Mouse (Mus musculus) MEL (cell line): ENCODE data around the gene Zdhhc17.

Experiments used
- CTCF ChIP-seq, 3 experiments: IDR thresholded peaks in 2 of 3; conservative IDR thresholded peaks in 1 of 3; 2 replicates each; pipeline ENCODE4 v1.5.1; 2011 to 2012; ENCODE audit warnings: low read length in 3 of 3, low read depth in 2 of 3, mild to moderate bottlenecking in 2 of 3, improper control_type of control experiment in 1 of 3, inconsistent platforms in 1 of 3, mixed read lengths in 1 of 3, moderate library complexity in 1 of 3; ENCODE audit not compliant: control insufficient read depth in 1 of 3, insufficient read depth in 1 of 3, poor library complexity in 1 of 3, severe bottlenecking in 1 of 3
- EP300 ChIP-seq, 2 experiments: IDR thresholded peaks; 2 replicates each; pipeline ENCODE4 v1.6.1; 2011; ENCODE audit warnings: improper control_type of control experiment in 2 of 2, low read length in 2 of 2, low read depth in 1 of 2, mild to moderate bottlenecking in 1 of 2
- ETS1 ChIP-seq: IDR thresholded peaks from 2 replicates; pipeline ENCODE4 v1.6.1; 2012; ENCODE audit warnings: low read depth, mild to moderate bottlenecking, inconsistent platforms, low read length, improper control_type of control experiment, moderate library complexity
- KAT2A ChIP-seq: conservative IDR thresholded peaks from 2 replicates; pipeline ENCODE4 v1.6.1; 2012; ENCODE audit warnings: low read depth, low read length, improper control_type of control experiment, inconsistent platforms
- MAFK ChIP-seq: IDR thresholded peaks from 2 replicates; pipeline ENCODE4 v1.6.1; 2011; ENCODE audit warnings: low read depth, mild to moderate bottlenecking, low read length, improper control_type of control experiment, borderline replicate concordance
- POLR2AphosphoS2 ChIP-seq: IDR thresholded peaks from 2 replicates; pipeline ENCODE4 v1.6.1; 2011; ENCODE audit warnings: low read length, improper control_type of control experiment
- SIN3A ChIP-seq: IDR thresholded peaks from 2 replicates; pipeline ENCODE4 v1.6.1; 2012; ENCODE audit warnings: low read length, improper control_type of control experiment, inconsistent platforms
- TBP ChIP-seq: IDR thresholded peaks from 2 replicates; pipeline ENCODE4 v1.8.0; 2011; ENCODE audit warnings: low read depth, low read length, improper control_type of control experiment
- UBTF ChIP-seq: IDR thresholded peaks from 2 replicates; pipeline ENCODE4 v1.6.1; 2012; ENCODE audit warnings: low read depth, mild to moderate bottlenecking, inconsistent platforms, low read length, improper control_type of control experiment, moderate library complexity, borderline replicate concordance; ENCODE audit not compliant: insufficient read depth

DNA sequence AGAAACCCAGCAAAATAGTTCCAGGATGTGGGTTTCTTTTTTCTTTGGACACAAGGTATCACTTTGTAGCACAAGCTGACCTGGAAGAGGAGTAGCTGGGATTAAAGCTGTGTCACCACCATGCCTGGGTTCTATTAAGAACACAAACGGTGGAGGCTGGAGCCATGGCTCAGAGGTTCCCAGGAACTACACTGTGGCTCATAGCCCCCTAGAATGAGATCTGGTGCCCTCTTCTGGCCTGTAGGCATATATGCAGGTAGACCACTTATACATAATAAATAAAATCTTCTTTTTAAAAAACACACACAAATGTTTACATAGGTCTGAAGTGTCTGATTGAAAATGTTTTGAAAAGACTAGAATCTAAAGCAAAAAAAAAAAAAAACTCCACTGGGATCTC lies 33.9 kb downstream of the Zdhhc17 start:
- TF ChIP-seq CTCF (IDR thresholded peaks at IDR 0.05 in 2 of 3, conservative IDR thresholded peaks at IDR 0.05 in 1 of 3; ENCODE audit: control insufficient read depth in 1 of 3, insufficient read depth in 1 of 3, low read depth in 2 of 3, low read length in 3 of 3, poor library complexity in 1 of 3, severe bottlenecking in 1 of 3) (peak; percentile 55 to 59 (median 56)), MAFK (no peak), POLR2AphosphoS2 (no peak), EP300 (IDR thresholded peaks at IDR 0.05; ENCODE audit: low read depth in 1 of 2, low read length in 2 of 2) (no peak), UBTF (no peak), ETS1 (no peak), SIN3A (no peak), KAT2A (no peak), TBP (no peak)
